Mouse (Mus musculus) c-Kit-negative CD71-positive TER-119-positive erythroid progenitor cells, embryonic 14.5 days (primary cell): ENCODE measurements around the gene Gm3409.
A peak's percentile ranks its signal among the peaks of the same experiment; 100 is the strongest.
"Not testable (repeated sequence)": the region's sequence is repeated elsewhere in the genome, so short reads cannot be mapped to it uniquely, and the experiment has no call there.

ENCODE experiments used
- DNase-seq: peaks from one replicate; pipeline ENCODE4 v3.0.0-alpha.2; 2013; ENCODE audit warnings: low read depth, low spot score

The Gm3409 gene

GRCm38 (mm10) chr5:146537347-146537746 lies at the start of gene Gm3409:
Gm3409 (plus strand) TSS chr5:146537647.
- DNase-seq: not testable (repeated sequence)

DNA sequence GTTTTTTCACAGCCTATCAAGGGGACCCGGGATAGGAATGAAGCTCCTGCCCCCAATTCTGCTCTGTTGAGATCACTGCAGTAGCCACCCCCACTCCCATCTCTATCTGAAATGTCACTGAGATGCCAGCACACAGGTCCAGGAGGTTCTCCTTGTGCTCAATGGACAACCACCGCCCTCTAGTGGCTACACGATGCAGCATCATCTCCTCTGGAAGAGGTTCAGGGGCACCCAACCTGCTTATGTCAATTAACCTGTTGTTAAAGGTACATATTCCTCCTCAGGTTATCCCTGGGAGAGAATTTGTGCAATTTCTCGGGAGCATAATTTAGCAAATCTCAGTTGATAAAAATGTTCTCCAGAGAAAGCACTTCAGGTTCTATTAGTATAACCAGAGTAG lies 48.5 kb upstream of the Gm3409 start:
- DNase-seq: peak; percentile 1

DNA sequence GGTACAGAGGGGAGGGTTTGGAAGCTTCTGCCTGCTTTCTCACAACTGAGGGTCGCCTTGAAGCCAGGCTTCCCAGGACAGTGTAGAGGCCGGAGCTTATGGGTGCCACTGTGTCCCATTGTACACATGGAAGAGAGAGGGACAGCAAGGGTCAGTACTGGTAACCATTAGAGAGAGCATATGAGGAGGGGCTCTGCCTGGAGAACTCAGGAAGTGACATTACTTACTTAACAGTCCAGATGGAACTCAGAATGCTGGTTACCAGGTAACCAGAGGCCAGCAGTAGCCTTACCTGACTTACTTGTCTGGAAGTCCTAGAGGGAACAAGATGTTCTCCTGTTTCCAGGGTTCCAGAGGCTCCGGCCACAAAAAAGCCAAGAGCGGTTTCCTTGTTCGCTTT lies 46.4 kb upstream of the Gm3409 start, which contains the start of gene Gm6370:
TSS of gene Gm6370 (plus strand) at position 301 of the 400 bp plus-strand sequence.
- not testable (repeated sequence) for DNase-seq

DNA sequence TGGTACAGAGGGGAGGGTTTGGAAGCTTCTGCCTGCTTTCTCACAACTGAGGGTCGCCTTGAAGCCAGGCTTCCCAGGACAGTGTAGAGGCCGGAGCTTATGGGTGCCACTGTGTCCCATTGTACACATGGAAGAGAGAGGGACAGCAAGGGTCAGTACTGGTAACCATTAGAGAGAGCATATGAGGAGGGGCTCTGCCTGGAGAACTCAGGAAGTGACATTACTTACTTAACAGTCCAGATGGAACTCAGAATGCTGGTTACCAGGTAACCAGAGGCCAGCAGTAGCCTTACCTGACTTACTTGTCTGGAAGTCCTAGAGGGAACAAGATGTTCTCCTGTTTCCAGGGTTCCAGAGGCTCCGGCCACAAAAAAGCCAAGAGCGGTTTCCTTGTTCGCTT lies 35.3 kb upstream of the Gm3409 start, which contains the start of gene 4930449I24Rik:
TSS of gene 4930449I24Rik (plus strand) at position 301 of the 400 bp plus-strand sequence.
- DNase-seq: not testable (repeated sequence)

DNA sequence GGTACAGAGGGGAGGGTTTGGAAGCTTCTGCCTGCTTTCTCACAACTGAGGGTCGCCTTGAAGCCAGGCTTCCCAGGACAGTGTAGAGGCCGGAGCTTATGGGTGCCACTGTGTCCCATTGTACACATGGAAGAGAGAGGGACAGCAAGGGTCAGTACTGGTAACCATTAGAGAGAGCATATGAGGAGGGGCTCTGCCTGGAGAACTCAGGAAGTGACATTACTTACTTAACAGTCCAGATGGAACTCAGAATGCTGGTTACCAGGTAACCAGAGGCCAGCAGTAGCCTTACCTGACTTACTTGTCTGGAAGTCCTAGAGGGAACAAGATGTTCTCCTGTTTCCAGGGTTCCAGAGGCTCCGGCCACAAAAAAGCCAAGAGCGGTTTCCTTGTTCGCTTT lies 23.6 kb upstream of the Gm3409 start, which contains the start of gene Gm3402:
TSS of gene Gm3402 (plus strand) at position 301 of the 400 bp plus-strand sequence.
- DNase-seq: not testable (repeated sequence)

- DNase-seq: not testable (repeated sequence)
Measured at GRCm38 (mm10) chr5:146525501-146525900, 11.9 kb upstream of the Gm3409 start, which contains the start of gene Gm3404. Gm3404 (plus strand) TSS chr5:146525801.

GRCm38 (mm10) chr5:146555836-146556235 lies 18.4 kb downstream of the Gm3409 start, which contains the start of gene Gm3415:
Gm3415 (plus strand) TSS chr5:146556136.
- DNase-seq: not testable (repeated sequence)

DNA sequence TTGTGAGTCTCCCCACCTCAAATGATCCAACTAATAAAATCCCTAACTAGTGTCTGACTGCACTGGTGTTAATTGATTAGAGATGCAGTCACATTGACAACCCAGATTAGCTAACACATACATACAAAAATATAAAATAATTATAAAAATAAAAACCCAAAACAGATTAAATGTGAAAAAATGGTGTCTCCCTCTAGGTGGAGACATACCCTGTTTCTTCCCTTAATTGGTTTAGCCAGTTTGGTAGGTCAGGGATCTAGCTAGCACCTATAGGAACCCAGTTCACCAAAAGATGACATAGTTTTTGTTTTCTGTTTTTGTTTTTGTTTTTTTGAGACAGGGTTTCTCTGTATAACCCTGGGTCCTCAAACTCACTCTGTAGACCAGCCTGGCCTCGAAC lies 26.8 kb downstream of the Gm3409 start:
- DNase-seq: no peak

GRCm38 (mm10) chr5:146567054-146567453 lies 29.6 kb downstream of the Gm3409 start:
- DNase-seq: no peak

DNA sequence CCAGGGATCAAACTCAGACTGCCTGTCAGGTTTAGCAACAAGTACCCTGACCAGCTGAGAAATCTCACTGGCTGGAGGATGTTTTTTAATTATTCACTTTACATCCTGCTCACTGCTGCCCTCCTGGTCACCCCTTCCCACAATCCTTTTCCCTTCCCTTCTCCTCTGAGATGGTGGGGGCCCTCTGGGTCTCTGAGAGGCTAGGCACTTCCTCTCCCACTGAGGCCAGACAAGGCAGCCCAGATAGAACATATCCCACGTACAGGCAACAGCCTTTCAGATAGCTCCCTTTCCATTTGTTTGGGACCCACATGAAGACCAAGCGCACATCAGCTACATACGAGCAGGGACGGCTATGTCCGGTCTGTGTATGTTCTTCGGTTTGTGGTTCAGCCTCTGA lies 32.7 kb downstream of the Gm3409 start:
- not testable (repeated sequence) for DNase-seq

DNA sequence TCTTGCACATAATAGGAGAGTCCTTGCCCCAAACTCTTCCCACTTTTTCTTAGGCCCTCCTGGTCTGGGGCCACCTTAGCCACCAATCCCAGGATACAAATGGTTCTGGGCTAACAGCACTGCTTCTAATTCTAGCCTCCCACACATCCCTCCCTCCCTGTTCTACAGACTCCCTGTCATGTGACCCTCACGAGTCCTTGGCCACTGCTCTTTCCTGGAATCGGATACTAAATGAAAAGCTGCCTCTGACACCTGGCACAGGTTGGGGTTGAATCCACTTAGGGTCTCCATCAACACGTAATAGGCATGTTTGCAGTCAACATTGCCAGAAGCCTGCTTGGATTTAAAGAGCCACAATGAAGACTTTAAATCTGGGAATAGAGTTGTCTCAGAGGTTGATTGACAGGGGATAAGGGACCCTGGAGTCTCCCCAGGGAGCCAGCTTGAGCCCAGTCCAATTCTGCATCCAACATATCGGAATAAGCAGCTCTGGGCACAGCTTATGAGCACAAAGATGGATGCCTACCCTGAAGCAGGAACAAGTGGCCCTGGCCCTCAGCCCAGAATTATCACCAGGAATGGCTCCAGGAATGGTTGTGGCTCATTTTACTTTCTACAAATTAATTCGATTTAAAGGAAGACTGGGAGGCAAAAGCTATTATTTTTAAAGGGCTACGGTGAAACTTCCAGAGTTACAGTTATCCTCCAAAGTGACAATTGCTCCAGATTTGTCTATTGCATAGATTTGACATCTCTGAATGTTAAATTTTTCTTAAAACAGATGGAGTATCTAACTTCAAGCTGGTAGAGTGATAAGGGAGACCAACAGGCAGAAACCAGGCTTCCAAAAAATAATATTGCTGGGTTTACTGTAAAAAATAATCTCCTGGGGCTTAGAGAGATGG lies 34.6 kb downstream of the Gm3409 start:
- not testable (repeated sequence) for DNase-seq

DNA sequence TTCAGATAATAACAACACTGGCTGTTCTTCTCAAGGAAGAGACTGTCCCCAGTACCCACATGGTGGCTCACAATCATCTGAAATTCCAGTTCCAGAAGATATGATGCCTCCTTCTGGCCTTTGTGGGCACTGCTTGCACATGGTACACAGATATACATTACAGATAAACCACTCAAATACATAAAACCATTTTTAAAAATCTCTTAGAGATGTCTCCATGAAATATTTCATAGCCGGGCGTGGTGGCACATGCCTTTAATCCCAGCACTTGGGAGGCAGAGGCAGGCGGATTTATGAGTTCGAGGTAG lies 35.2 kb downstream of the Gm3409 start:
- not testable (repeated sequence) for DNase-seq

- DNase-seq: no peak
Measured at GRCm38 (mm10) chr5:146576668-146577067, 39.2 kb downstream of the Gm3409 start.

DNA sequence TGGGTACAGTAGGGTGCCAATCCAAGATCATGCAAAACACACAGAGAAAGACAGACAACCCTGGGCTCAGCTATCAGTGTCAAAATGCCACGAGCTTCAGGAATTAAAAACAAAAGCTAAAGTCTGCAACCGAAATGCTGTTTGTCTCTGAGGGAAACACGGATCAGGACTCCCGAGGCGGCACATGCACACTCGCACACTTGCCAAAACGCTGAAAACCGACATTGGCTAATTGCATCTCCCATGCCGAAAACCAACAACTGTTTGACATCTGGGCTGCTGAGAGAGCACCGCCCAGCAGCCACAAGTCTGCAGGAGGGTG lies 46.7 kb downstream of the Gm3409 start:
- no peak for DNase-seq

DNA sequence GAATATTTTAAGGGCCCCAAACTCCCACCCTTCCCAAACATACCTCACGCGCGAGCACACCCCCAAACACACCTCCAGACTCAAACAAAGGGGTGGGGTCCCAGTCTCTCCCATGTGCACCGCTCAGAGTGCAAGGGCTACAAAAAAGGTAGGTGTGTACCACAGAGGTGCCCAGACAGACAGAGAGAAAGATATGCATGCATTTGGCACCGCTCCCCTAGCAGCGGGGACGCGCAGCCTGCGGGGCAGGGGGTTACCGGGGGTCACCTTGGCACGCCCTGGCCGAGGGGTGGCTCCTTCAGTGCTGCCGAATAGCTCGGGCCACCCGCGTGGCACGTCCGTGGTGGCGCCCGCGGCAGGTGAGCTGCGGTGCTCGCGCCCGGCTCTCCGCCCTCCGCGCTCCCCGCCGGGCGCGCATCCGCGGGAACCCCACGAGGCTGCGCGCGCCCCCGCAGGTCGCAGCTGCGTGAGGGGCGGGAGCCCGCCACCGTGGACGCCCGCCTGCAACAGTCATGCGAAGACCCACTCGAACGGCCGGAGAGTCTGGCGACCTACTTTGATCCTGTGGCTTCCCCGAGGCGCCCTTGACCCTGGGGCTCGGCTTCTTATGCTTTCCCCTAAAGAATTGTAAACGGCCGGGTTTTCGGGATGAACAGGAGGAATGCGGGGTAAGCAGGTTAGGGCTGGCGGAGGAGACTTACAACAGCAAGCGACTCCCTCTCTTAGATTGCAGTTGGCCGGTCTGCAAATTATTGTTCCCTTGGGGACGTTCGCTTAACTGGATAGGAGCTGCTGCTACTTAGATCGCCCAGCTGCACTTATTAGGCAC lies 47.2 kb downstream of the Gm3409 start, which contains the start of gene Gpr12:
TSS of gene Gpr12 (minus strand) at position 762 of the 829 bp plus-strand sequence.
- no peak for DNase-seq

DNA sequence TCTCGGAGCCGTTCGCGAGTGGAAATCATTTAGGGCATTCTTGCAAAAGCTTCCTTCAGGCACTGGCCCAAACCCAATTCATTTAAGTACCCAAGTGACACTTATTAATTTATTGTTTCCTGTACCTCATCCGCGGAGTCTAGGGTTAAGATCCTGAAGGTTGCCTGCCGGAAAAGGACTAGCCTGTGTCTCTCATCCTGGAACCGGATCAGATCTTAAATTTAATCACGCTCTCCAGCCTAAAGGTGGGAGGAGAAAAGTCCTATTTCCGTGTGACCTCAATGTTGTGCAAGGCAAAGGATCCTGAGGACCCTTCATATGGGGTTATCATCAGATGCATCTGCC lies 47.8 kb downstream of the Gm3409 start:
- DNase-seq: no peak

- no peak for DNase-seq
Measured at GRCm38 (mm10) chr5:146586357-146587070, 49.1 kb downstream of the Gm3409 start.
